Mouse (Mus musculus) heart, embryonic 16.5 days (tissue): ENCODE measurements around the gene Ube2g1. TPM values are rescaled to one million over a fixed set of nuclear protein-coding genes. Genes with fewer than 3 reads are reported as not detected.
A peak's percentile ranks its signal among the peaks of the same experiment; 100 is the strongest.
"Not testable (repeated sequence)": the region's sequence is repeated elsewhere in the genome, so short reads cannot be mapped to it uniquely, and the experiment has no call there.

Source experiments
- ATAC-seq: fragments of 200-750 bp; cut with Nextera tagmentation; replicated peaks from 2 replicates; pipeline ENCODE4 v1.8.0; 2017; ENCODE audit warnings: moderate number of reproducible peaks; ENCODE audit not compliant: insufficient read depth, low FRiP score; ENCODE audit errors: extremely low read depth
- H3K27ac ChIP-seq: fragments of 300-500 bp; sonication (generic); 2 replicates; pipeline ENCODE4 v1.5.1; 2014; ENCODE audit warnings: mild to moderate bottlenecking, low read length, control low read depth, moderate library complexity
- H3K27me3 ChIP-seq: fragments of 300-500 bp; sonication (generic); 2 replicates; pipeline ENCODE4 v1.6.1; 2014; ENCODE audit warnings: low read length, mixed read lengths; ENCODE audit not compliant: control insufficient read depth, insufficient read depth
- H3K36me3 ChIP-seq: fragments of 300-500 bp; sonication (generic); 2 replicates; pipeline ENCODE4 v1.6.1; 2014; ENCODE audit not compliant: control insufficient read depth, insufficient read depth
- H3K4me1 ChIP-seq: fragments of 300-500 bp; sonication (generic); 2 replicates; pipeline ENCODE4 v1.6.1; 2014; ENCODE audit warnings: low read length, mixed read lengths; ENCODE audit not compliant: control insufficient read depth, insufficient read depth
- H3K4me2 ChIP-seq: fragments of 300-500 bp; sonication (generic); 2 replicates; pipeline ENCODE4 v1.6.1; 2014; ENCODE audit warnings: low read depth, mild to moderate bottlenecking, control low read depth, low read length
- H3K4me3 ChIP-seq: fragments of 300-500 bp; sonication (generic); 2 replicates; pipeline ENCODE4 v1.5.1; 2014; ENCODE audit warnings: mild to moderate bottlenecking, control low read depth, low read length
- H3K9ac ChIP-seq: fragments of 300-500 bp; sonication (generic); 2 replicates; pipeline ENCODE4 v1.6.1; 2014; ENCODE audit warnings: low read length, control low read depth
- H3K9me3 ChIP-seq: fragments of 300-500 bp; sonication (generic); replicated peaks from 2 replicates; pipeline ENCODE4 v1.6.1; 2016; ENCODE audit warnings: low read length; ENCODE audit not compliant: control insufficient read depth
- WGBS: fragments of 180-500 bp; shearing (Covaris S2); extraction: QIAGEN DNeasy Blood & Tissue Kit; methylation state at CpG from one replicate; pipeline ENCODE4 v1.1.7; 2014; 5-methylcytosine and 5-hydroxymethylcytosine counted together
- polyA plus RNA-seq: library from polyadenylated mRNA; unstranded; fragments of >200 nt; fragmentation: Nextera tagmentation; extraction: Ambion mirVana; gene quantifications from 2 replicates; pipeline ENCODE4 v1.2.1, GENCODE M21; 2015

The Ube2g1 gene
- polyA plus RNA-seq, 1 experiment from 2014 or later = 67.2 TPM

DNA sequence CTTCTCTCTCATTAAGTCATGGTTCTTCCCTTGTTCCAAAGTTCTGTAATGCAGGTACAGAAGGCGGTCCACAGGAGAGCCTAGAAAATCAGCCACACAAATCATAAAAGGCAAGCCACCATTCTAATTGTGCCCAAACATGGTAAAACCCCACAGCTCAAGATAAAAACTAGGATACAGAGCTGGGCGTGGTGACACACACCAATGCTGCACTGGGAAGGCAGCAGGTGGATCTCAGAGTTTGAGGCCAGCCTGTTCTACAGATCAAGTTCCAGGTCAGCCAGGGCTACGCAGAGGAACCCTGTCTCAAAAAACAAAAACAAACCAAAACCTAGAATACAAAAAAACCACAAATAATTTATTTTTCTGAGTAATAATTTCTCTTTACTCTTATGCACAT lies 20.5 kb upstream of the Ube2g1 start:
- Histone ChIP-seq H3K27me3 (no peaks in the 10 kb centered on the region), H3K9me3 (no peaks in the 10 kb centered on the region), H3K36me3 (no peaks in the 10 kb centered on the region), H3K4me2 (no peak overlapping the region), H3K4me1 (no peaks in the 10 kb centered on the region), H3K9ac (no peak overlapping the region), H3K4me3 (no peak overlapping the region), H3K27ac (no peak overlapping the region)
- ATAC-seq = no peak
- 86% methylated on average over 3 of the region's 3 CpGs for whole genome bisulfite sequencing

DNA sequence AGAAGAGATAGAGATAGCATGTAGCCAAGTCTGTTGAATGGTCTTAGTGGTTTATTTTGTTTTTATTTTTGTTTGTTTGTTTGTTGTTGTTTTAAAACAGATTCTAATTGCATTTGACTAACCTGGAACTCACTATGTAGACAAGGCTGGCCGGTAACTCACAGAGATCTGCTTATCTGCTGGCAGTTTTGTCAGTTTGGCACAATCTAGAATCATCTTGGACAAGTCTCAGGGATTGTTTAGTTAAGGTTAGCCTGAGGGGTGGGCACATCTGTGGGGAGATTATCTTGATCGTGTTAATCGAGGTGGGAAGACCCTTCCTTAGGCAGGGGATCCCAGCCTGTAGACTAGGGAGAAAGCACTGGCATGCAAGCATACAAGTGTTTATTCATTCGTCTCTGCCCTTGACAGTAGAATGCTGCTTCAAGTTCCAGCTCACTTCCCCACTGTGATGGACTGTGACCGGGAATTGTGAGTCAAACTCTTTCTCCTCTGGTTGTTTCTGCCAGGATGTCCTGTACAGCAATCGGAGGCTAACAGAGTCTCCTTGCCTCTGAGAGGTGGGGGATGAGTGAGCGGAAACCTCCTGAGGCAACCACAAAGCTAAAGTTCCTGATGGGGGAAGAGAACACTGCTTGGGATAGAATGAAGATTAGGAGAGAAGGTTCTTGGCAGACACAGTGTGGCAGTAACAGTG lies 19.4 kb upstream of the Ube2g1 start:
- Histone ChIP-seq H3K27ac (peak overlapping the region; percentile 31; the same call in 1 of the 2 replicates), H3K27me3 (no peaks in the 10 kb centered on the region), H3K4me2 (no peak overlapping the region), H3K4me1 (no peaks in the 10 kb centered on the region), H3K9ac (no peak overlapping the region), H3K9me3 (no peaks in the 10 kb centered on the region), H3K36me3 (no peaks in the 10 kb centered on the region), H3K4me3 (no peak overlapping the region)
- WGBS = 49% methylated on average over 7 of the region's 7 CpGs
- no peak for ATAC-seq

DNA sequence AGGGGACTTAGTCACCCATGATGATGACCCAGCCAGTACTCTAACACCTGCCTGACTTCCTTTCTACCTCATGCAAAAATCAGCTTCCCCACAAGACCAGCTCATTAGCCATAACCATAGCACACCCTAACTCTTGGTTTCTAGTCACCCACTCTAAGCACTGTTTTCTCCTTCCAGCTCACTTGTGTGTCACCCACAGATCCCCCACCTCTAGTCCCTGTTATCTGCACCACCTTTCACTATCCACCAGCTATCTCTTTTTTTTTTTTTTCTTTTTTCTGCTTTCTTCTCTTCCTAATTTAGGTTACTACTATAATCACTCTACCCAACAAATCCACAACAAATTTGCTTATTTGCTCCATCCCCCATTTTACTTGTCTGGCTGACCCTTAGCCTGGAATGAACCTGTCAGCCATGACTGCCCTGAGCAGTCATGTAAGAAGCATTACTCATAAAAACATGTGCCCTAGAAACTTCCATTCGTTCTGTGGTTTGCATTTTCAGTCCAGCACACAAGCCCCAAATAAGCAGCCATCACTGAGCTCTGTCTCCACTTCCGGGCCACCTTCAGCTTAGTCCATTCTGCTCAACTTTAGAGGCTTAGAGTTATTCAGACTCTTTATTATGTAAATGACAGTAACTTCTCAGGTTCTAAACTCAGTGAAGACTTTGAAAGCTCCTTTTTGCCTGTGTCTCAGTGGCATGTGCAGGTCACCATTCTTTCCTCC lies 11.9 kb upstream of the Ube2g1 start:
- 71% methylated on average over 2 of the region's 2 CpGs for WGBS
- no peaks in the 10 kb centered on the region for H3K4me1 ChIP-seq
- no peaks in the 10 kb centered on the region for H3K27me3 ChIP-seq
- H3K27ac ChIP-seq = no peak overlapping the region
- no peak overlapping the region for H3K9ac ChIP-seq
- no peak overlapping the region for H3K4me3 ChIP-seq
- no peak overlapping the region for H3K4me2 ChIP-seq
- no peaks in the 10 kb centered on the region for H3K36me3 ChIP-seq
- no peaks in the 10 kb centered on the region for H3K9me3 ChIP-seq
- no peak for ATAC-seq

DNA sequence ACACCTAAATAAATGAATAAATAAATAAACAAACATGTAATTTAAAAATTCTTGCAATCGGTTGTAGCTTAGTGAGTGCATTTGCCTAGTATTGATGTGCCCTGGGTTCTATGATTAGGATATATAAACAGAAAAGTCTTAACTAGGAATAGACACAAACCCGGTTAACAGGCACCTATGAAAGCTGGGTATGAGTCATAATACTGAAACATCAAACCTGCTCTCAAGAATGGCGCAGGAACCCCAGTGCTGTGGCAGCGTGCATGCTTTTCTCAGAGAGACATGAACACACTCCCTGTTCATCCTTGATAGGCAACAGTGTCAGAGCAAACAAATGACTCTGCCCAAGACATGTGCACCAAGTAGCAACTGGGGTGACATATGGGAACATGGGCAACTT lies 9.3 kb upstream of the Ube2g1 start:
- Histone ChIP-seq H3K9ac (no peak overlapping the region), H3K27me3 (no peaks in the 10 kb centered on the region), H3K4me1 (no peaks in the 10 kb centered on the region), H3K4me3 (no peak overlapping the region), H3K36me3 (no peaks in the 10 kb centered on the region), H3K4me2 (no peak overlapping the region), H3K9me3 (no peaks in the 10 kb centered on the region), H3K27ac (no peak overlapping the region)
- no peak for ATAC-seq
- 86% methylated on average over 4 of the region's 4 CpGs for WGBS

DNA sequence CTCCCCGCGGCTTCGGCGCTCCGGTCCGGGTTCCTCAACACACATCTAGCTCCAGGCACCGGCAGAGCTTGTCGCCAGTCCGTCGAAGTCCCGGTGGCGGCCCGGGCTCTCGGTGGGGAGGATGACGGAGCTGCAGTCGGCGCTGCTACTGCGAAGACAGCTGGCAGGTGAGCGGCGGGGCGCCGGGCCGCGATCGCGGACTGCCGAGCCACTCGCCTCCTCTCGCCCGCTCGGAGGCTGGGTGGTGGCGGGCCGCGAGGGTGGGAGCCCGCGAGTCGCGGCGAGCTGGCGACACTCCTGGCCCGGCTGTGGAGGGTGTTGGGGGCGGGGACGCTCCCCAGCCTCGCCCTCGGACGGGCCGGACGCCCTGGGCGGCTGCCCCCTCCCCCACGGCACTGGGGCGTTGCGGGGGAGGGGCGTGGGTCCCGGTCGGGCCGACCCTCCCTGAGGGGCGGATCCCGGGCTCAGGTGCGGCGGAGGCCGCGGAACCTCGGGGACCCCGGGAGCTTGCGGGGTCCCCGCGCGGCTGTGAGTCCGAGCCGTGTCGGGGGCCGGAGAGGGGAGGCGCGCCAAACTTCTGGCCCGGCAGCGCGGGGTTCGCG lies 487 bp downstream of the Ube2g1 start:
- Histone ChIP-seq H3K36me3 (no peaks in the 10 kb centered on the region), H3K4me2 (peak overlapping the region; percentile 71), H3K9ac (peak overlapping the region; percentile 99), H3K9me3 (no peaks in the 10 kb centered on the region), H3K4me3 (peak overlapping the region; percentile 98), H3K27ac (peak overlapping the region; percentile 100), H3K4me1 (peaks cover 16% of the 10 kb centered on the region), H3K27me3 (no peaks in the 10 kb centered on the region)
- ATAC-seq = peak; percentile 71
- WGBS = under 1% methylated on average over 77 of the region's 79 CpGs

DNA sequence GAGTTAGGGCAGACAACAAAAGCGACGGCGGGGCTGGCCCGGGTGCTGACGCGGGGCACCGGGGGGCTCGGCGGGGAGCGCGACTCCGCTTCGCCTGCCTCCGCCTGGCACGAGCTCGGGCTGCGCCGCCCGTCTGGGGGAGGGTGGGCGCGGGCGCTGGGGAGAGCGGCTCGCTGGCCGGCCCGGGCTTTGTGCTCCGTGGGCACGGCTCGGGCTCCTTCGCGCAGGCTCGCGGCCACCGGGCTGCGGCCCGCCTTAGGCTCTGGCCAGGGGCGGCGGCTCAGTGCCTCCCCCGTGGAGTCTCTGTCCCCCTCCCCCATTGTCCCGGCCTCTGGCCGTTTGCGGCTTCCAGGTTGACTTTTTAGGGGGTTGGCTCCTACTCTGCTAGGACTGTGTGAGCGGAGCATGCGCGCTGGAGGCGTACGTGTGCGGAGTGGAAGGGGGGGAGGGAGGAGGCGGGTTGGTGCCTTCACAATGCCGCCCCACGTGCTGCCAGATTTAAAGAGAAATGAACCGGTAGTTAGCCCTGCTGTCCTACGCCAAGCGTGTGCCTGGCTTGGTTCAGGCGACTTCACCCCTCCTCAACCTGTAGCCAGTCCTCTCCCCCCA lies 1.1 kb downstream of the Ube2g1 start:
- WGBS = under 1% methylated on average over 51 of the region's 55 CpGs
- peak overlapping the region; percentile 100 for H3K27ac ChIP-seq

DNA sequence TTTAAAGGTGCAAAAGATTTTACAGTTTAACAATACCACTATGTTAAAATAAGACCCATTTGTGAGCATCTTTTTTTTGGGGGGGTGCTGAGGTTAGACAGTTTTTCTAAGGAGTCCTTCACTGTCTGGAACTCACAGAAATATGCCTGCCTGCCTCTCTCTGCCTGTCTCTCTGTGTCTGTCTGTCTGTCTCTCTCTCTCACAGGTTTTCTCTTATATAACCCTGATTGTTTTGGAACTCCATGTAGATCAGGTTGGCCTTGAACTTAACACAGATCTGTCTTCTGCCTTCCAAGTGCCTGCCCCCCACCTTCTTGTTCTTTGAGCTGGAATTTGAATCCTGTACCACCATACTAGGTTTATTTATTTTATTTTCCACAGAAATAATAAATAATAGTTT lies 2.2 kb downstream of the Ube2g1 start:
- ATAC-seq = no peak
- no peaks in the 10 kb centered on the region for H3K9me3 ChIP-seq
- H3K4me1 ChIP-seq = peaks cover 16% of the 10 kb centered on the region
- no peak overlapping the region for H3K4me3 ChIP-seq
- H3K4me2 ChIP-seq = no peak overlapping the region
- H3K9ac ChIP-seq = no peak overlapping the region
- no peak overlapping the region for H3K27ac ChIP-seq
- H3K36me3 ChIP-seq = no peaks in the 10 kb centered on the region
- H3K27me3 ChIP-seq = no peaks in the 10 kb centered on the region

More for the DNA sequence above, 1.1 kb downstream of the Ube2g1 start:
- Histone ChIP-seq H3K9ac (peak overlapping the region; percentile 99), H3K4me1 (peaks cover 16% of the 10 kb centered on the region), H3K27me3 (no peaks in the 10 kb centered on the region), H3K36me3 (no peaks in the 10 kb centered on the region), H3K4me2 (peak overlapping the region; percentile 71), H3K9me3 (no peaks in the 10 kb centered on the region), H3K4me3 (peak overlapping the region; percentile 98)
- ATAC-seq = peak; percentile 89

DNA sequence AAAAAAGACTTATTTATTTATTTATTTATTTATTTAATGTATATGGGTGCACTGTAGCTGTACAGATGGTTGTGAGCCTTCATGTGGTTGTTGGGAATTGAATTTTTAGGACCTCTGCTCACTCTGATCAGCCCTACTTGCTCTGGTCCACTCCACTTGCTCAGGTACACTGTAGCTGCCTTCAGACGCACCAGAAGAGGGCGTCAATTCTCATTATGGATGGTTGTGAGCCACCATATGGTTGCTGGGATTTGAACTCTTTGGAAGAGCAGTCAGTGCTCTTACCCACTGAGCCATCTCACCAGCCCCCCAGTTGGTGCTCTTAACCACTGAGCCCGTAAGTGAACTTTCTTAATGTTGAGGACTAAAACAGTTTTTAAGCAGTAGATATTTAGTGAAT lies 7.3 kb downstream of the Ube2g1 start:
- H3K27me3 ChIP-seq, H3K9me3 ChIP-seq, H3K27ac ChIP-seq, ATAC-seq, H3K4me3 ChIP-seq, H3K9ac ChIP-seq, H3K4me2 ChIP-seq, H3K36me3 ChIP-seq: not testable (repeated sequence)
- WGBS = 90% methylated on average over 3 of the region's 3 CpGs
- H3K4me1 ChIP-seq = peaks cover 14% of the 10 kb centered on the region

DNA sequence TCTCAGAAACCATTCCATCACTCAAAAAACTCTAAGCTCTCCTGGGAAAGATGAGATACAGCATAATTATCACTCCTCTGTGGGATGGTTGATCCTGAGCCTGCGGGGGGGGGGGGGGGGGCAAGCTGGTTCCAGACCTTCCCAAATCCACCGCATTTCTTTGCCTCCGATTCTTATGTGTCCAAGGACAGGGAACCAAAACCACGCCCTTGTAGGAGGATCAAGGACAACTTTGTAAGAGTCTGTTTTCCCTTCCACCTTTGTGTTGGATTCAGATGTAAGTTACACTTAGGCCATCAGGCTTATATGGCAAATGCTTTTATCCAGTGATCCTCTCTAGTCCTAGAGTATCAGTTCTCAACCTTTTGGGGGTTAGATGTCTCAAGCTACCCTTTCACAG lies 8.8 kb downstream of the Ube2g1 start:
- no peak overlapping the region for H3K27ac ChIP-seq
- no peak overlapping the region for H3K9ac ChIP-seq
- no peak for ATAC-seq
- H3K9me3 ChIP-seq = no peaks in the 10 kb centered on the region
- H3K36me3 ChIP-seq = no peaks in the 10 kb centered on the region
- no peaks in the 10 kb centered on the region for H3K27me3 ChIP-seq
- H3K4me2 ChIP-seq = no peak overlapping the region
- WGBS = 91% methylated on average over 4 of the region's 4 CpGs
- H3K4me1 ChIP-seq = peaks cover 2% of the 10 kb centered on the region
- no peak overlapping the region for H3K4me3 ChIP-seq
